Mouse (Mus musculus): Measurements from ENCODE around the gene Gjb4.

The Gjb4 gene

GRCm38 (mm10) chr4:127306915-127307314 lies 47.0 kb downstream of the Gjb4 start:
- no peak for DNase-seq

GRCm38 (mm10) chr4:127303796-127304195 lies 50.1 kb downstream of the Gjb4 start:
- DNase-seq: peak; percentile 69
